Mouse (Mus musculus): ENCODE data around the gene Gm8011.
"Not testable (repeated sequence)": the region's sequence is repeated elsewhere in the genome, so short reads cannot be mapped to it uniquely, and the experiment has no call there.

Gm8011 gene

GRCm38 (mm10) chr14:42463581-42463980 is at the start of gene Gm8011:
TSS of gene Gm8011 (plus strand) at chr14:42463881.
- DNase-seq (ENCODE audit: low spot score in 2 of 2), result not testable (repeated sequence)

DNA sequence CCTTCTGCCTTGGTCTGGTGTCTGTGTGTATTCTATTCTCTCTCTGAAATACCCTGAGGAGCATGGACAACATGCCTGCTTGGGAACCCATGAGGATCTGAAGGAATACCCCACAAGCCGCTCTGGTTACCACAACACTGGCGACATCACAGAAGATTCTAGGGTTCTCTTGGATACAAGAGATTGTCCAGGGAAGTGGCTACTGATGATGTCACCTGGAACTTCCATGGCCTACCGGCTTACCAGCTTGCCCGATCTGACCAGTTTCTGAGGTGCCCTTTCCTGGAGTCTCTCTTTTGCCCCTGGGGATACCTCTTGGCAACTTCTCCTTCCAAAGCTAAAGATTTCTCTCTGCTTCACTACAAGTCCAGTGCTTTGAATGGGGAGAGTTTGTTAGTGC is 24.1 kb upstream of the Gm8011 start, which contains the start of gene Gm8005:
Gene Gm8005, minus strand, starts transcription at position 101 of the 400 bp plus-strand sequence.
- DNase-seq (ENCODE audit: low spot score in 2 of 2), result not testable (repeated sequence)

GRCm38 (mm10) chr14:42502249-42502648 is 38.6 kb downstream of the Gm8011 start, which contains the start of gene Gm8020:
TSS of gene Gm8020 (minus strand) at chr14:42502349.
- not testable (repeated sequence) for DNase-seq (ENCODE audit: low spot score in 2 of 2)
